Mouse (Mus musculus): ENCODE measurements around the gene Bscl2. TPM values are rescaled to one million over a fixed set of nuclear protein-coding genes. Genes with fewer than 3 reads are reported as not detected.

The Bscl2 gene
- total RNA-seq, 1 experiment = 62.6 TPM

DNA sequence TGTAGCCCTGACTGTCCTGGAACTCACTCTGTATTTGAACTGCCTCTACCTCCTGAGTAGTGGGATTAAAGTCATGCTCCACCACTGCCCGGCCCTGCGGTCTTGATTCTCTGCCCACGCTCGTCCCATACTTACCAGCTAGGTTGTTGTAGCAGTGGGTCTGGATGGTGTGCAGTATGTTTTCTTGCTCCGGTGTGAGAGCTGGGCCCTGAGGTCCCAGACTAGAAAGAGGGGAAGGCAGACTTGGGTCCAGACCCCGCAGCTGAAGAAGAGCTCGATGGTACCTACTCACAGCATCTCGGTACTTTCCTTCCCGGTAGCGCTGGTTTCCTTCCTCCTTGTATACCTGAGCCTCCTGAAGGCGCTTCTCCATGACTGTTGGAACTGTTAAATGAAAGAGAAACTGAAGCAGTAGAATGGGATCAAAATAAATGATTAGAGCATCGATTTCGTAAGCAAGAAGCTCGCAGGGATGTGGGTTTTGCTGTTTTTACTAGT, 18.9 kb upstream of the Bscl2 start:
- H3K36me3 ChIP-seq (ENCODE audit: control insufficient read depth, insufficient read depth, low read length, poor library complexity, severe bottlenecking) = peaks cover 23% of the 10 kb centered on the region

GRCm38 (mm10) chr19:8818801-8819595, 18.3 kb upstream of the Bscl2 start, which contains the start of gene Ttc9c:
TSS of gene Ttc9c (minus strand) at chr19:8819333.
- in situ Hi-C loops (cut with MboI; ENCODE audit: low sequenced_read_pairs in 2 of 2, unreplicated experiment in 2 of 2) = no loop called here
- H3K9ac ChIP-seq (ENCODE audit: insufficient read depth, low read depth, low read length, poor library complexity, severe bottlenecking) = peak within 1 kb of the TSS; percentile 95
- no peaks in the 10 kb centered on the region for H3K9me3 ChIP-seq (ENCODE audit: control insufficient read depth, insufficient read depth, low read depth, low read length)
- peaks cover 0 to 9% of the 10 kb centered on the region in 2 experiments; a peak in 1 of 4 replicates for H3K4me1 ChIP-seq (ENCODE audit: control insufficient read depth in 2 of 2, insufficient read depth in 2 of 2, low read length in 2 of 2, poor library complexity in 1 of 2)
- peak; percentile 99 for DNase-seq (ENCODE audit: low read depth, low spot score)
- peak within 1 kb of the TSS; percentile 76 to 89 for H3K4me3 ChIP-seq (ENCODE audit: insufficient read depth in 1 of 2, low read depth in 1 of 2, low read length in 2 of 2, poor library complexity in 1 of 2, severe bottlenecking in 1 of 2)
- peaks cover 22% of the 10 kb centered on the region for H3K36me3 ChIP-seq (ENCODE audit: control insufficient read depth, insufficient read depth, low read length, poor library complexity, severe bottlenecking)
- peak within 1 kb of the TSS; percentile 97 for H3K27ac ChIP-seq (ENCODE audit: insufficient read depth, low read depth, low read length, poor library complexity, severe bottlenecking)
- TF ChIP-seq ZC3H11A (IDR thresholded peaks at IDR 0.05; ENCODE audit: borderline replicate concordance, low read depth, low read length) (no peak), CHD2 (IDR thresholded peaks at IDR 0.05; ENCODE audit: low read depth, low read length) (peak; percentile 87), MAFK (IDR thresholded peaks at IDR 0.05; ENCODE audit: insufficient read depth, low read depth, low read length) (no peak), HCFC1 (IDR thresholded peaks at IDR 0.05; ENCODE audit: borderline replicate concordance, insufficient read depth, low read length) (peak; percentile 53; the same call in 1 of the 2 replicates), ZNF384 (IDR thresholded peaks at IDR 0.05; ENCODE audit: low read depth, low read length) (peak; percentile 94)

More for the DNA sequence above, 18.9 kb upstream of the Bscl2 start:
- in situ Hi-C loops (cut with MboI; ENCODE audit: low sequenced_read_pairs in 2 of 2, unreplicated experiment in 2 of 2) = no loop called here
- no peak for DNase-seq (ENCODE audit: low read depth, low spot score)
- Histone ChIP-seq H3K9ac (ENCODE audit: insufficient read depth, low read depth, low read length, poor library complexity, severe bottlenecking) (peak overlapping the region; percentile 95), H3K27ac (ENCODE audit: insufficient read depth, low read depth, low read length, poor library complexity, severe bottlenecking) (peak overlapping the region; percentile 80; the same call in 1 of the 2 replicates), H3K4me1 (ENCODE audit: control insufficient read depth in 2 of 2, insufficient read depth in 2 of 2, low read length in 2 of 2, poor library complexity in 1 of 2) (peaks cover 0 to 9% of the 10 kb centered on the region in 2 experiments; a peak in 1 of 4 replicates), H3K9me3 (ENCODE audit: control insufficient read depth, insufficient read depth, low read depth, low read length) (no peaks in the 10 kb centered on the region), H3K4me3 (ENCODE audit: insufficient read depth in 1 of 2, low read depth in 1 of 2, low read length in 2 of 2, poor library complexity in 1 of 2, severe bottlenecking in 1 of 2) (peak overlapping the region; percentile 70 to 76)
- TF ChIP-seq MAFK (IDR thresholded peaks at IDR 0.05; ENCODE audit: insufficient read depth, low read depth, low read length) = no peak
- no peak for TF ChIP-seq ZC3H11A (IDR thresholded peaks at IDR 0.05; ENCODE audit: borderline replicate concordance, low read depth, low read length)
- no peak for TF ChIP-seq CHD2 (IDR thresholded peaks at IDR 0.05; ENCODE audit: low read depth, low read length)
- TF ChIP-seq ZNF384 (IDR thresholded peaks at IDR 0.05; ENCODE audit: low read depth, low read length) = no peak
- no peak for TF ChIP-seq HCFC1 (IDR thresholded peaks at IDR 0.05; ENCODE audit: borderline replicate concordance, insufficient read depth, low read length)

DNA sequence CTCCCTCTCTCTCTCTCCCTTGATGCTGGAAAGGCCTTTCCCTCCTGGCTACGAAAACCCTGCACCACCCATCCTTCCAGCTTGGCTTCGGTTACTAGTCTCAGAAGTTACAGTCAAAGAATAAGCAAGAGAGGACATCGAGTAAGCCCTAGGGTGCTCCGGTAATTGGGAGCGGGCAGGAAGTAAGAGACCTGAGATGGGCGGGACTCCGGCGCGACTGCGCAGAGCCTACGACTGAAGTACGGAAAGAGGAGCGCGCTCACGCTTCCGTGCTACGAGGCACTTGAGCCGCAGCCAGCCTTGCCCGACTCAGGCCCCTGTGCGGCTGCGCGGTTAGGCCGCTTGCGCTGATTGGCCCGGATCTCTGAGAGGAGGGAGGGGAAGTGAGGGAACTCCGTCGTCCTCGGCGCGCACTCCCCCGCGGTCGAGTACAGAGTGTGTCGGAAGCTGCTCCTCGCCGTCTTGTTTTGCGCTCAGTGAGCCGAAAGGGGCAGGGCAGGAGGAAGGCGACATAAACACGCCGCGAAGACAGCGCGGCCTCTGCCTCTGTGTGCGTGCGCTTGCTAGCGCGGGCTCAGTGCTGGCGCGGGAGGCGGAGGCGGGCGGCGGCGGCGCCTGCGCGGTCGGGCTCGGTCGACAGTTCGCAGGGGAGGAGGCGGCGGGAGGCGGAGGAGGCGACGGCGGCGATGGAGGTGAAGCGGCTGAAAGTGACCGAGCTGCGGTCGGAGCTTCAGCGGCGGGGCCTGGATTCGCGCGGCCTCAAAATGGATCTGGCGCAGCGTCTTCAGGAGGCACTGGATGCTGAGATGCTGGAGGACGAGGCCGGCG, 17.5 kb upstream of the Bscl2 start, which contains the start of gene Hnrnpul2:
TSS of gene Hnrnpul2 (plus strand) at position 415 of the 828 bp plus-strand sequence.
- H3K27ac ChIP-seq (ENCODE audit: insufficient read depth, low read depth, low read length, poor library complexity, severe bottlenecking) = peak within 1 kb of the TSS; percentile 97
- peak; percentile 95 for DNase-seq (ENCODE audit: low read depth, low spot score)
- no peaks in the 10 kb centered on the region for H3K9me3 ChIP-seq (ENCODE audit: control insufficient read depth, insufficient read depth, low read depth, low read length)
- TF ChIP-seq MAFK (IDR thresholded peaks at IDR 0.05; ENCODE audit: insufficient read depth, low read depth, low read length) = no peak
- no peak for TF ChIP-seq HCFC1 (IDR thresholded peaks at IDR 0.05; ENCODE audit: borderline replicate concordance, insufficient read depth, low read length)
- no peak for TF ChIP-seq CHD2 (IDR thresholded peaks at IDR 0.05; ENCODE audit: low read depth, low read length)
- TF ChIP-seq ZC3H11A (IDR thresholded peaks at IDR 0.05; ENCODE audit: borderline replicate concordance, low read depth, low read length) = no peak
- no peak for TF ChIP-seq ZNF384 (IDR thresholded peaks at IDR 0.05; ENCODE audit: low read depth, low read length)
- H3K9ac ChIP-seq (ENCODE audit: insufficient read depth, low read depth, low read length, poor library complexity, severe bottlenecking) = peak within 1 kb of the TSS; percentile 95
- in situ Hi-C loops (cut with MboI; ENCODE audit: low sequenced_read_pairs in 2 of 2, unreplicated experiment in 2 of 2) = no loop called here
- H3K4me1 ChIP-seq (ENCODE audit: control insufficient read depth in 2 of 2, insufficient read depth in 2 of 2, low read length in 2 of 2, poor library complexity in 1 of 2) = peaks cover 1 to 9% of the 10 kb centered on the region in 2 experiments; a peak in 2 of 4 replicates
- peaks cover 23% of the 10 kb centered on the region for H3K36me3 ChIP-seq (ENCODE audit: control insufficient read depth, insufficient read depth, low read length, poor library complexity, severe bottlenecking)
- peak within 1 kb of the TSS; percentile 76 to 89 for H3K4me3 ChIP-seq (ENCODE audit: insufficient read depth in 1 of 2, low read depth in 1 of 2, low read length in 2 of 2, poor library complexity in 1 of 2, severe bottlenecking in 1 of 2)

- no peak for DNase-seq (ENCODE audit: low read depth, low spot score)
- Histone ChIP-seq H3K36me3 (ENCODE audit: control insufficient read depth, insufficient read depth, low read length, poor library complexity, severe bottlenecking) (peaks cover 24% of the 10 kb centered on the region), H3K4me1 (ENCODE audit: control insufficient read depth in 2 of 2, insufficient read depth in 2 of 2, low read length in 2 of 2, poor library complexity in 1 of 2) (peaks cover 5 to 9% of the 10 kb centered on the region in 2 experiments; a peak in 2 of 4 replicates), H3K9me3 (ENCODE audit: control insufficient read depth, insufficient read depth, low read depth, low read length) (no peaks in the 10 kb centered on the region), H3K4me3 (ENCODE audit: insufficient read depth in 1 of 2, low read depth in 1 of 2, low read length in 2 of 2, poor library complexity in 1 of 2, severe bottlenecking in 1 of 2) (peak overlapping the region; percentile 76 to 89), H3K27ac (ENCODE audit: insufficient read depth, low read depth, low read length, poor library complexity, severe bottlenecking) (peak overlapping the region; percentile 97), H3K9ac (ENCODE audit: insufficient read depth, low read depth, low read length, poor library complexity, severe bottlenecking) (peak overlapping the region; percentile 94)
- in situ Hi-C loops (cut with MboI; ENCODE audit: low sequenced_read_pairs in 2 of 2, unreplicated experiment in 2 of 2) = no loop called here
- TF ChIP-seq ZC3H11A (IDR thresholded peaks at IDR 0.05; ENCODE audit: borderline replicate concordance, low read depth, low read length) (no peak), CHD2 (IDR thresholded peaks at IDR 0.05; ENCODE audit: low read depth, low read length) (no peak), MAFK (IDR thresholded peaks at IDR 0.05; ENCODE audit: insufficient read depth, low read depth, low read length) (no peak)
These were observed 16.8 kb upstream of the Bscl2 start for GRCm38 (mm10) chr19:8820424-8820956.
